Mouse (Mus musculus) cerebellum, adult (tissue): ENCODE data around the gene Cyth2.

Source experiments
- ATAC-seq: cut with Nextera tagmentation; 2 replicates; pipeline ENCODE4 v1.9.2; 2017; ENCODE audit warnings: mild to moderate bottlenecking, moderate library complexity, mixed read lengths; ENCODE audit not compliant: insufficient number of reproducible peaks, low FRiP score, low TSS enrichment

Cyth2 gene

GRCm38 (mm10) chr7:45815323-45815983 lies 1.1 kb upstream of the Cyth2 start:
- no peak for ATAC-seq

DNA sequence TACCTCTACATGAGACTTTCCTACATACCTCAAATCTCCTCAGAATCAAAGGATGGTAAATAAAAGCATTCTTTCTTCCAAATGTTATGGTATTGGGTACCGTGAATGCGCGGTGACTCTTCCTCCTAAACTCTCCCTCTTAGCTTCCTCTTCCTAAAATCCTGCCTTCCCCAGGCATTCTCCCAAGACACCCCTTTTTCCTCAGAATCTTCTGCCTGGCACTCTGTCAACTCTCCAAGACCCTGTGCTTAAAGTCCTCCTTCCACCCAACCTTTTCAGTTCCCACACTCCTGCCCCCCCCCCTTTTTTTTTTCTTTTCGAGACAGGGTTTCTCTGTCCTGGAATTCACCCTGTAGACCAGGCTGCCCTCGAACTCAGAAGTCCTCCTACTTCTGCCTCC lies 460 bp upstream of the Cyth2 start:
- no peak for ATAC-seq

DNA sequence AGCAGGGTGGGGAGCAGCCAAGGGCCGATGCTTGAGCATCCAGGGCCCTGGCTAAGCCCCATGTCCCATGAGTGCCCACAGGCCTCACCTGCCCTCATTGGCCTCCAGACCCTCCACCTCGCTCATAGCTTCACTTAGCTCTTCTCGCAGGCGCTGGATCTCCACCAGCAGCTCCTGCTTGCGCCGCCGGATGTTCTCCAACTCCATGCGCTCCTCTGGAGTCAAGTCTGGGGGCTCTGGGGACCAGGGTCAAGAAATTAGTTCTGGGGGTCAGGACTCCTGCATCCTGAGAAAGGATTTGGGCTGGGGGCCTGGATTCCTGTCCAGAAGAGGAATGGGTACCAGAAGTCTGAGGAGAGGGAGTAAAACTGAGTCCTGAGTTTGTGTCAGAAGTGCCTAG lies 1.5 kb downstream of the Cyth2 start:
- ATAC-seq, result no peak

GRCm38 (mm10) chr7:45809276-45810075 lies 4.9 kb downstream of the Cyth2 start:
- no peak for ATAC-seq

DNA sequence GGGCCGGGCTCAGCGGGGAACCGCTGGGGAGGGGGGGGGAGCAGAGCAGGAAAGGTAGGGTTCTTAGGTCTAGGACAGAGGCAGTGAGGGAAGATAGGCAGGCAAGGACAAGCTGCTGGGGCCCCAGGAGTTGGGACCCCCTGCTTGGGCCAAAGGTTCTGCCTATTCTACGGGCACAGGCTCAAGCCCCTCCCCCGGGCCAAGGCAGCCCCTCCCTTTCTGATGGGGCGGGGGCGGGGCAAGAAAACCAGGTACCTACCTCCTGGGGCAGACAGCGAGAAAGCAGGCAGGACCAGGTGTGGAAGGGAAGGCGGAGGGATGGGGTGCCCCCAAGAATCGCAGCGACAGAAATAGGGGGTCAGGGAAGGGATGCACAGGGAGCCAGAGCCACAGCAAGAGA lies 5.9 kb downstream of the Cyth2 start:
- no peak for ATAC-seq

DNA sequence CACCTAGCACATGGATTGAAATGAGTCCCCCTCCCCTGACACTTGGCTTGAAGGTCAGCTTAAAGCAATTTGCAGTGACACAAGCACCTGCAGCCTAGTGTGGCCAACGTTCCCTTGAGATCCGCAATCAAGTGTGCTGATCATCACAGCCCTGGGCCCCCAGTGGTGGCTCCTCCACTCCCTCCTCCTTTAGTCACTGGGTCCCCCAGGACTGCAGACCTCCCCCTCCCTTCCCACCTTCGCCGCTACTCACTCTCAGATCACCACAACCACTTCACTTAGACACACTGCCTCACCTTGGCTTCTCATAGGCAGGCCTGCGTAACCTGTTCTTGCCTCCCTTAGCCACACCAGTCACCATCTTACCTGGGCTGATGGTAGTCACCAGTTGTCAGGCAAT lies 8.4 kb downstream of the Cyth2 start:
- ATAC-seq, result no peak

- no peak for ATAC-seq
These were observed 11.8 kb downstream of the Cyth2 start for GRCm38 (mm10) chr7:45802551-45802950.

GRCm38 (mm10) chr7:45801348-45801747 lies 13.0 kb downstream of the Cyth2 start:
- ATAC-seq, result peak; percentile 49; the same call in 1 of the 2 replicates

DNA sequence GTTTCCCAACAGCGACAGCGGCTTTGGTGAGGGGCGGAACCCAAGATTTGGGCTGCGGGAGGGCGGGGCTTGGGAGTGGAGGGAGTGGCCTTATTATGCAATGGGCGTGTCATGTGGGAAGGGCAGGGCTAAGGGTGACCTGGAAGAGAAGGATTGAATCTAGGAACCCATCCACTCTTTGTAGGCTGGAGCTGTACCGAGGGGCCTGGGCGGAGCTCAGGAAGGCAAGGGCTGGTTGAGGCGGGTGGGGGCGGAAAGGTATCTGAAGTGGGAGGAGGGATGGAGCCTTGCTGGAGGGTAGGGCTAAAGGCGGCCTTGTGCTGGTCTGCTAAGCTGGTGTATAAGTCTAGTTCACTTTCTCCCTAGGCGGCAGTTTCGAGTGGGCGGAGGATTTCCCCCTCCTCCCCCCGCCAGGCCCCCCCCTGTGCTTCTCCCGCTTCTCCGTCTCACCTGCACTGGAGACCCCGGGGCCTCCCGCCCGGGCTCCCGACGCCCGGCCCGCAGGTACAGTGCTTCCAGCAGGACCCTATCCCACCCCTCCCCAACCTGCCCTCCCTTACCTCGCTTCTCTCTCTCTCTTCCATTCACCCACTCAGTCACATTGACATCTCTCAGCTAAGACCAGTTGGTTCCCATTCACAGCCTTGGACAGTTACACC lies 13.7 kb downstream of the Cyth2 start:
- no peak for ATAC-seq

DNA sequence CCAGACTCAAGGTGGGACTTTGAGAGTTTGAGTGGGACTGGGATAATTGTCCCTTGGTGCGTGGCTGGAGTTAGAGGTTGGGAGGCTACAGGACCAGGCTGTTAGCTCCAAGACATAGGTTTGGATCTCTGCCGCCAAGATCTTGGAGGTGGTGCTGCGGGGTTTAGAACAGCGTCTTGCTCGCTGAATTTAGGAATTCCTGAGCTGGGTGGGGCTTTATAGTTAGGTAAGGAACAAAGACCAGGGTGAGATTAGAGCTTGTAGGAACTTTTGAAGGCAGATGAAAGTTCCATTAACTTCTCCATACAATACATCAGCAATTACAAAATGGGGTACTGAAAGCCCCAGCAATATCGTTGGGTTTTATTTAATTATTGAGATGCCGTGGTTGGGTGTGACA lies 14.4 kb downstream of the Cyth2 start:
- ATAC-seq, result no peak

DNA sequence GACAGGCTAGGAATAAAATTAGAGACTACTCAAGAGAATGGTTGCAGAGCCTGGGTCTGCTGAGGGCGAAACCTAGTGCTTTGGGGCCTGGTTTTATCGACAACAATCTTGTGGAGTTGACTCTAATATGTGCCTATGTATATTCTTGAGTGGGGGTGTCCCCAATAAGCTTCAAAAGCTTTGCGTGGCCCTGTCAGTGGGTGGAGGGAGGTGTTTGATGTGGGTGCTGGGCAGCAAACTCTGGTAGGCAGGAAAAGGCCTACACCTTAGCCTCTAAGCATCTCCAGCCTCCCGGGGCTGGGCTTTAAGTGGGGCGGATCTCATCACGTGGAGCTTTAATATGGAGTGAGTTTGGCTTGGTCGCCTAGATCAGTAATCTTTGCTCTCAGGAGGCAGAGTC lies 15.4 kb downstream of the Cyth2 start:
- no peak for ATAC-seq

DNA sequence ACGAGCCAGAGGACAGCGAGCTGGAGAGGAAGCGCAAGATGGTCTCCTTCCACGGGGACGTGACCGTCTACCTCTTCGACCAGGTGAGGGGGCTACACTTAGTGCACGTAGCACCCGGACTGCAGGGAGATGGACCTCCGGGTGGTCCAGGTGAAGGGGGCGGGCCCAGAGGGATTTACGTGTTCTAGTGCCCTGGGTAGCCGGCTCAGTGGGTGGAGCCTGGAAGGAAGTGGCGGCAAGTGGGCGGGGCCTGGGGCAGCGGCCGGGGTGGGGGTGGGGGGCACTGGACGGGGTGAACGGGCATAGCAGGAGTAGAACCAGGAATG lies 15.9 kb downstream of the Cyth2 start:
- no peak for ATAC-seq

DNA sequence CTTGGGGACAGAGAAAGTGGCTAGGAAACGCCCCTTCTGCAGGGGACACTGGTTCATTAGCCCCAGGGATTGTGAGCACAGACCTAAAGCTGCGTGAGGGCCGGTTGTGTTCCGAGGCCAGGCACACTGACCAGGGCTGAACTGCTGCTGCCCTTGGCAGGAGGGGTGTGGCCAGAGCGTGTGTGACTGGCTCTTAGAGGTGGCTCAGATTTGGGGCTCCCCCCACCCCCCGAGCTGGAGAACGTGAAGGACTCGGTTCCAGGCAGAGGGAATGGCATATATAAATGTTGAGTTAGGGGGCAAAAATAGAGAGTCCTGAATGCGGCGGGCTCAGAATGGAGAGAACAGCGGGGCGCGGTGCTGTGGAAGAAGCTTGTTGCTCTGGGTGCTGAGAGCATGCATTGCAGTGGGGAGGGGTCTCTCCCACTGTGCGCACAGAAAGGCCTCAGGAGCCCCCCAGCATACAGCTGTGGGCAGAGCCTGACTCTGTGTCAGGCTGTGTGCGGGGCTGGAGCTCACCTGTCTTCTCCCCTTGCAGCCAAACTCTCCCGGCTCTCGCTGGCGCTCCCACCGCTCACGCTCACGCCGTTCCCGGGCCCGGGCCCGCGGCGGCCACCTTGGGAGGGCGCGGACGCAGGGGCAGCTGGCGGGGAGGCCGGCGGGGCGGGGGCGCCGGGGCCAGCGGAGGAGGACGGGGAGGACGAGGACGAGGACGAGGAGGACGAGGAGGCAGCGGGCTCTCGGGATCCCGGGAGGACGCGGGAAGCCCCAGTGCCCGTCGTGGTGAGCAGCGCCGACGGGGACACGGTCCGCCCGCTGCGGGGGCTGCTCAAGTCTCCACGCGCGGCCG lies 16.5 kb downstream of the Cyth2 start:
- no peak for ATAC-seq

- no peak for ATAC-seq
These were observed 17.4 kb downstream of the Cyth2 start for GRCm38 (mm10) chr7:45796950-45797349.

DNA sequence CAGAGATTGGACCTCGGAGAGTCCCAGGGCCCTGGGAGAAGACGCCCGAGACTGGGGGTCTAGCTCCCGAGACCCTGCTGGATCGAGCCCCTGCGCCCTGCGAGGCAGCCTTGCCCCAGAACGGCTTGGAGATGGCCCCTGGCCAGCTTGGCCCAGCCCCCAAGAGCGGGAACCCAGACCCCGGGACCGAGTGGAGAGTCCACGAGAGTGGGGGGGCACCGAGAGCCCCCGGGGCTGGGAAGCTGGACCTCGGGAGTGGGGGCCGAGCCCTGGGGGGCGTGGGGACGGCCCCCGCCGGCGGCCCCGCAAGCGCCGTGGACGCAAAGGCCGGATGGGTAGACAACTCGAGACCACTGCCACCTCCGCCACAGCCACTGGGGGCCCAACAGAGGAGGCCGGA lies 19.4 kb downstream of the Cyth2 start:
- no peak for ATAC-seq

- no peak for ATAC-seq
These were observed 20.3 kb downstream of the Cyth2 start for GRCm38 (mm10) chr7:45793969-45794585.

DNA sequence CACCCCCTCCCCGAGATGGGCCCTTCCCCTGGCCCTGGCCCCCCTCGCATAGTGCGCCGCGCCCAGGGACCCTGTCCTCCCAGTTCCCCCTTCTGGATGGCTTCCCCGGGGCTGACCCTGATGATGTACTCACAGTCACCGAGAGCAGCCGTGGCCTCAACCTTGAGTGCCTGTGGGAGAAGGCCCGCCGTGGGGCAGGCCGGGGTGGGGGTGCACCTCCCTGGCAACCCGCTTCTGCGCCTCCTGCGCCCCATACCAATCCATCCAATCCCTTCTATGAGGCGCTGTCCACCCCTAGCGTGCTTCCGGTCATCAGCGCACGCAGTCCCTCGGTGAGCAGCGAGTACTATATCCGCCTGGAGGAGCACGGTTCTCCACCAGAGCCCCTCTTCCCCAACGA lies 21.1 kb downstream of the Cyth2 start:
- no peak for ATAC-seq

DNA sequence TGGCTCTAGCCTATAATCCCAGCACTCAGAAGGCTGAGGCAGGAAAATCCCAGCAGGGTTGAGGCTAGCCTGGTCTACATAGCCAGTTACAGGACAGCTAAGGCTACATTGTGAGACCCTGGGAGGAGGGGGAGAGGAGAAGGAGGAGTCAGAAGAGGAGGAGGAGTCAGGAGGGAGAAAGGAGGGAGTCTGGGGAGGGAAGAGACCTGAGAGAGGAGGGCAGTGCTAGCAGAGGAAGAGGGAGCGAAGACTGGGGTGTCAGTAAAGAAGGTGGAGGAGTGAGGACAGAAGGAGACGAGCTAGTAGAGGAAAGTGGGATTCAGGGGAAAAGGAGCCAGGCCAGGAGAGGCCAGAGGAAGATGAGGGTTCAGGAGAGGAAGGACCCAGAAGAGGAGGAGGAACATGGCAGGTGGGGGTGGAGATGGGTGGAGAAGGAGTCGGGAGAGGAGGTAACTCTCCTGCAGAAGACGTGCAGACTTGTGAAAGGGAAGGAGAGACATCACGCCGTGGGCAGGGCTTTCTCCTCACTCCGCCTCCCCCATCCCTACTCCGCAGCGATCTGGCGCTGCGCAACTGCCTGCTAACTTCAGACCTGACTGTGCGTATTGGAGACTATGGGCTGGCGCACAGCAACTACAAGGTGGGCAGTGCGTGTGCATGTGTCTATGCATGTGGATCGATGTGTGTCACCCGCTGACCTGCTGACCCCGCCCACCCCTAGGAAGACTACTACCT lies 22.5 kb downstream of the Cyth2 start:
- ATAC-seq, result no peak

- ATAC-seq, result no peak
These were observed 23.7 kb downstream of the Cyth2 start for GRCm38 (mm10) chr7:45790721-45791120.

DNA sequence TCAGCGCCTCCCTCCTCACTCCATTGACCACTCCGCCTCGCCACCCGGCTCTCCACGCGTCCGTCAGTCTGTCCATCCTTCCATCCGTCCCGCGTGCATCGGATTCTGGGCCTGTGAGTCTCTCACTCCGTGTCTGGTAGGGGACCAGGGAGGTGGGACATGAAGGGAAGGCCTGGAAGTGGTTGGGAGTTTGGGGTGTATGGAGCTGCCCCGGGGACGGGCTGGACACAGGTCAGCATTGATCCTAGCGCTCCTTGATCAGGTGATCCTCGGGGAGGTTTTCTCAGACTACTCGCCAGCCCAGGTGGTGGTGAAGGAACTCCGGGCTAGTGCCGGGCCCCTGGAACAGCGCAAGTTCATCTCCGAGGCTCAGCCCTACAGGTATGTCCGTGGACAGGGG lies 26.7 kb downstream of the Cyth2 start:
- no peak for ATAC-seq
